Mouse (Mus musculus) midbrain, embryonic 10.5 days (tissue): ENCODE data around the gene Wdr95. TPM values are rescaled to one million over a fixed set of nuclear protein-coding genes. Genes with fewer than 3 reads are reported as not detected.
A peak's percentile ranks its signal among the peaks of the same experiment; 100 is the strongest.

ENCODE experiments used
- DNase-seq: peaks from one replicate; pipeline ENCODE4 v3.0.0-alpha.2; 2017; ENCODE audit warnings: low spot score
- H3K27ac ChIP-seq: fragments of 300-500 bp; sonication (generic); replicated peaks from 2 replicates; pipeline ENCODE4 v1.5.1; 2016; ENCODE audit warnings: mild to moderate bottlenecking
- H3K27me3 ChIP-seq: fragments of 300-500 bp; sonication (generic); 2 replicates; pipeline ENCODE4 v1.6.1; 2016; ENCODE audit warnings: low read depth, mild to moderate bottlenecking; ENCODE audit not compliant: poor library complexity, severe bottlenecking
- H3K36me3 ChIP-seq: fragments of 300-500 bp; sonication (generic); 2 replicates; pipeline ENCODE4 v1.6.1; 2016; ENCODE audit warnings: mild to moderate bottlenecking, moderate library complexity
- H3K4me1 ChIP-seq: fragments of 300-500 bp; sonication (generic); 2 replicates; pipeline ENCODE4 v1.6.1; 2016
- H3K4me3 ChIP-seq: fragments of 300-500 bp; sonication (generic); 2 replicates; pipeline ENCODE4 v1.5.1; 2016; ENCODE audit warnings: mild to moderate bottlenecking, moderate library complexity
- H3K9me3 ChIP-seq: fragments of 300-500 bp; sonication (generic); replicated peaks from 2 replicates; pipeline ENCODE4 v1.6.1; 2016; ENCODE audit warnings: mild to moderate bottlenecking
- WGBS: fragments of 180-500 bp; shearing (Covaris S2); methylation state at CpG from one replicate; pipeline ENCODE4 v1.1.7; 2016; 5-methylcytosine and 5-hydroxymethylcytosine counted together
- polyA plus RNA-seq: library from polyadenylated mRNA; unstranded; fragments of >200 nt; fragmentation: Nextera tagmentation; extraction: Ambion mirVana; gene quantifications from 2 replicates; pipeline ENCODE4 v1.2.1, GENCODE M21; 2016

The Wdr95 gene
- polyA plus RNA-seq, result not detected in 2 replicates

- no peaks in the 10 kb centered on the region for H3K9me3 ChIP-seq
- no peaks in the 10 kb centered on the region for H3K36me3 ChIP-seq
- peak within 1 kb of the TSS; percentile 74 for H3K27ac ChIP-seq
- 57% methylated on average over 29 of the region's 29 CpGs for WGBS
- peak; percentile 39 for DNase-seq
- peaks cover 11% of the 10 kb centered on the region; the same call in 1 of the 2 replicates for H3K27me3 ChIP-seq
- peak within 1 kb of the TSS; percentile 18; the same call in 1 of the 2 replicates for H3K4me3 ChIP-seq
- peaks cover 49% of the 10 kb centered on the region for H3K4me1 ChIP-seq
These were observed at the start of gene Wdr95 for GRCm38 (mm10) chr5:149527999-149528729. TSS of gene Wdr95 (plus strand) at chr5:149528679.

DNA sequence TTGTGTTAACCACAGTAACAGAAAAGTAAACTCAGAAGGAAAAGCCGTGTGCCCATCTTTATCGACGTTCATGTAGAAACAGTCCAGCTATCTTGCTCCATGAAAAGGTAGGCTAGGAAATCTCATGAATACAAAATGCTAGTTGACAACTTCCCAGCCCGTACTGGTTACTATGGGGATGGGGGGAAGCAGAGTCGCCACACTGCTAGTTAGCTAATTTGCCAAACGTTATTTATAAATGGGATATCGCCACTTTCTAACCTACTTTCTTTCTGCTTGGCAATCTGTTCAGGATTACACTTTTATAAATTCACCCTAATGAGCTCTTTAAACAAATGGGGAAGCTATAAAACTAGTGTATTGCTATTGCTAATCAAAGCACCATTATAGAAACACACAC lies 46.6 kb upstream of the Wdr95 start:
- no peak for DNase-seq
- H3K36me3 ChIP-seq, result no peaks in the 10 kb centered on the region
- 92% methylated on average over 7 of the region's 7 CpGs for whole genome bisulfite sequencing

GRCm38 (mm10) chr5:149483321-149484052 lies 45.0 kb upstream of the Wdr95 start:
- H3K9me3 ChIP-seq, result no peaks in the 10 kb centered on the region
- H3K27ac ChIP-seq, result no peak overlapping the region
- H3K36me3 ChIP-seq, result no peaks in the 10 kb centered on the region
- 67% methylated on average over 12 of the region's 12 CpGs for WGBS
- no peak for DNase-seq
- no peak overlapping the region for H3K4me3 ChIP-seq
- H3K27me3 ChIP-seq, result peaks cover 17% of the 10 kb centered on the region; the same call in 1 of the 2 replicates
- peaks cover 16% of the 10 kb centered on the region for H3K4me1 ChIP-seq

More for the DNA sequence above, 46.6 kb upstream of the Wdr95 start:
- H3K27me3 ChIP-seq, result peaks cover 7% of the 10 kb centered on the region; the same call in 1 of the 2 replicates
- no peak overlapping the region for H3K4me3 ChIP-seq
- H3K27ac ChIP-seq, result no peak overlapping the region
- H3K4me1 ChIP-seq, result peaks cover 7% of the 10 kb centered on the region; the same call in 1 of the 2 replicates
- H3K9me3 ChIP-seq, result no peaks in the 10 kb centered on the region

DNA sequence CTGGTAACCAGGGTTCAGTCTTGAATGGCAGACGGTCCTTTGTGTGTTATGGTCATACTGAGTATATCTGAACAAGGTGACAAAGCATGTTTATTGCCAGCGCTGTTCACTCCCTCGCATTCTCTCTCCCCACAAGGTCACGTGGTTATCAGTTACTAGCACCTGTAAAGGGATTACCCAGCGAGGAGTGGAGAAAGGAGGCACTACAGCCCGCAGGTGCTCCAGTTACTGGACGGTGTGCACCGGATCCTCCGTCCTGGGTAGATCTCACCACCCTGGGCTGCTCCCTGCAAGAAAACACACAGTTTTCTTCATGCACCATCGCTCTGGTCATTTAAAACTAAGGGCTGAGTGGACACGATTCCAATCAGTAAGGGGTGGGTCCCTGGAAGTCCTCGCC lies 44.2 kb upstream of the Wdr95 start:
- no peak for DNase-seq
- no peak overlapping the region for H3K4me3 ChIP-seq
- H3K4me1 ChIP-seq, result peaks cover 24% of the 10 kb centered on the region
- 82% methylated on average over 12 of the region's 12 CpGs for WGBS
- H3K27me3 ChIP-seq, result peaks cover 17% of the 10 kb centered on the region; the same call in 1 of the 2 replicates
- no peaks in the 10 kb centered on the region for H3K9me3 ChIP-seq
- H3K36me3 ChIP-seq, result no peaks in the 10 kb centered on the region
- 0 out of 2 replicates have a peak overlapping the region, but pooled peaks have one; percentile 38 for H3K27ac ChIP-seq

- no peaks in the 10 kb centered on the region for H3K9me3 ChIP-seq
- H3K27ac ChIP-seq, result no peak overlapping the region
- DNase-seq, result no peak
- H3K4me3 ChIP-seq, result no peak overlapping the region
- H3K4me1 ChIP-seq, result peaks cover 35% of the 10 kb centered on the region
- peaks cover 22% of the 10 kb centered on the region; the same call in 1 of the 2 replicates for H3K27me3 ChIP-seq
- no peaks in the 10 kb centered on the region for H3K36me3 ChIP-seq
- 92% methylated on average over 6 of the region's 6 CpGs for WGBS
These were observed 43.0 kb upstream of the Wdr95 start for GRCm38 (mm10) chr5:149485447-149485846.

DNA sequence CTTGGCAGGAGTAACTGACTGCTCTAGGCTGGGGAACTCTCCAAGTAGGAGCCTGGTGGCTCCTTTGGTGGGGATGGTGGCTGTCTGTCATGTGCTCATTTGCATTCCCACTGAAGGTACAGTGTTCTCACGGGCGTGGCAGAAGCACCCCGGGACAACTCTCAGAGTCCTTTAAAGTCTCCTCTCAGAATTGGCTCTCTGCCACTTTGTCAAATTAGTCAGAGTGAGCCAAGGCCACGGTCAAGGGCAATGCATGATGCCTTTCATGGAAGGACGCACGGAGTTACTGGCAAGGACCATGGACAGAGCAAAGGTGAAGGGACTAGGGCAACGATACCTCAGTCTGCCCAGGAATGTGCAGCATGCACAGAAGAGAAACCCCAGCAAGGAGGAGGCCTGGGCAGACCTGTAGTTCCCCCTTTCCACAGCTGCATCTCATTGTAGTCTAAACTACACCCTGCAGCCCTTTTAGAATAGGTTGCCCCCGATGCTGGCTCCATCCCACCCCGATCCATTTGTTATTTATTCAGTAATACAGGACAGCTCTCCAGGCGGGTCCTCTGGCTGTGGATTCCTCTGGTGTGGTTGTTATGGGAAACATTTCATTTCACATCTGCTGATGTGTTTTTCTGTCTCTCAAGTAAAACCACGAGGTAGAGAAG lies 40.0 kb upstream of the Wdr95 start:
- Histone ChIP-seq H3K36me3 (no peaks in the 10 kb centered on the region), H3K4me1 (peaks cover 39% of the 10 kb centered on the region), H3K27me3 (peaks cover 34% of the 10 kb centered on the region; the same call in 1 of the 2 replicates), H3K4me3 (peak overlapping the region; percentile 43), H3K27ac (peak overlapping the region; percentile 83), H3K9me3 (no peaks in the 10 kb centered on the region)
- WGBS, result 49% methylated on average over 11 of the region's 11 CpGs
- peak; percentile 43 for DNase-seq

GRCm38 (mm10) chr5:149489136-149489535 lies 39.3 kb upstream of the Wdr95 start:
- 41% methylated on average over 11 of the region's 11 CpGs for WGBS
- Histone ChIP-seq H3K27ac (peak overlapping the region; percentile 83), H3K4me1 (peaks cover 39% of the 10 kb centered on the region), H3K27me3 (peaks cover 38% of the 10 kb centered on the region; the same call in 1 of the 2 replicates), H3K36me3 (no peaks in the 10 kb centered on the region), H3K9me3 (no peaks in the 10 kb centered on the region), H3K4me3 (peak overlapping the region; percentile 43)
- DNase-seq, result peak; percentile 84

DNA sequence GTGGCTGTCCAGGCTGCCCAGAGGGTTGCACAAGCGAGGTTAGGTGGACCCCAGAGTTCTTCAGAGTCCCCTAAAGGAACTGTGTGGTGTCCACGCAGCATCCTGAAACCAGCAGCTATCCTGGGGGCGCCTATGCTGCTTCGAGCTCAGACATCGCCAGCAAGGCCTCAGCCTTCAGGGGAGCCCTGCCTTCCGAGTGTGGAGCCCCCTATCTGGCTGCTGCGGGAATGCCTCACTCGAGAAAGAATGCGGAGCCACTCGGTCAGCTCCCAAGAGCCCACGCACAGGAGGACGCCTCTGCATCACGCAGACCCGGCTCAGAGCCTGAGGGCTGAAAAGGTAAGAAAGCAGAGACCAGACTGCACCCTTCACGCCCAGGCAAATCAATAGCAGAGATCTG lies 38.2 kb upstream of the Wdr95 start:
- WGBS, result 67% methylated on average over 15 of the region's 15 CpGs
- Histone ChIP-seq H3K27me3 (peaks cover 48% of the 10 kb centered on the region), H3K27ac (peak overlapping the region; percentile 83), H3K4me3 (no peak overlapping the region), H3K4me1 (peaks cover 35% of the 10 kb centered on the region), H3K9me3 (no peaks in the 10 kb centered on the region), H3K36me3 (no peaks in the 10 kb centered on the region)
- DNase-seq, result no peak

- H3K27ac ChIP-seq, result peak overlapping the region; percentile 63
- H3K27me3 ChIP-seq, result peaks cover 40% of the 10 kb centered on the region
- H3K36me3 ChIP-seq, result no peaks in the 10 kb centered on the region
- 46% methylated on average over 6 of the region's 6 CpGs for WGBS
- H3K4me1 ChIP-seq, result peaks cover 38% of the 10 kb centered on the region
- H3K9me3 ChIP-seq, result no peaks in the 10 kb centered on the region
- no peak overlapping the region for H3K4me3 ChIP-seq
- no peak for DNase-seq
These were observed 32.8 kb upstream of the Wdr95 start for GRCm38 (mm10) chr5:149495655-149496054.

GRCm38 (mm10) chr5:149496401-149497066 lies 31.9 kb upstream of the Wdr95 start:
- Histone ChIP-seq H3K4me3 (no peak overlapping the region), H3K4me1 (peaks cover 36% of the 10 kb centered on the region), H3K27me3 (peaks cover 46% of the 10 kb centered on the region), H3K27ac (peak overlapping the region; percentile 63), H3K36me3 (no peaks in the 10 kb centered on the region), H3K9me3 (no peaks in the 10 kb centered on the region)
- 64% methylated on average over 12 of the region's 12 CpGs for WGBS
- DNase-seq, result no peak

DNA sequence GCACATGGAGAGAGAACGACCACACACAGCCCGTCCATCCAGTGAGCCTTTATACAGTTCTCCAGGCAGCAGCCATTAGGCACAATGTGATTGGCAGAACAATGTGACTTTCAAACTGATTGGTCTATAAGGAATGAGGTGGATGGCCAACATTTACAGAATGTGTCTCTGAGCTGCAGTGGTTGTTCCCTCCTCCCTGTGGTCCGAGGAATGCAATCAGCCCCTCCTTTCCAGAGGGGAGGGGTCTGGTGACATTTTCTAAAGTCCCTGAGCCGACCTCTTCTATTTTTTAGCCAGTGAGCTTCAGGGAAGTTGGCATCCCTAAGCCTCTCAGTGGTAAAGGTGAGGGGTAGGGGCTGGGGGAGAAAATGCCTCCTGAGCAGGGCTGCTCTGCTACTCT lies 28.5 kb upstream of the Wdr95 start:
- Histone ChIP-seq H3K27me3 (peaks cover 48% of the 10 kb centered on the region), H3K36me3 (no peaks in the 10 kb centered on the region), H3K27ac (no peak overlapping the region), H3K9me3 (no peaks in the 10 kb centered on the region), H3K4me1 (peaks cover 36% of the 10 kb centered on the region), H3K4me3 (no peak overlapping the region)
- WGBS, result 58% methylated on average over 4 of the region's 4 CpGs
- DNase-seq, result no peak
